Mouse (Mus musculus) kidney, postnatal 36 days (tissue): ENCODE data around the gene Abraxas2.

Source experiments
- DNase-seq, 2 experiments: peaks; one replicate each; pipeline ENCODE4 v3.0.0; 2021 to 2022; ENCODE audit warnings: mixed read lengths in 2 of 2

The Abraxas2 gene

DNA sequence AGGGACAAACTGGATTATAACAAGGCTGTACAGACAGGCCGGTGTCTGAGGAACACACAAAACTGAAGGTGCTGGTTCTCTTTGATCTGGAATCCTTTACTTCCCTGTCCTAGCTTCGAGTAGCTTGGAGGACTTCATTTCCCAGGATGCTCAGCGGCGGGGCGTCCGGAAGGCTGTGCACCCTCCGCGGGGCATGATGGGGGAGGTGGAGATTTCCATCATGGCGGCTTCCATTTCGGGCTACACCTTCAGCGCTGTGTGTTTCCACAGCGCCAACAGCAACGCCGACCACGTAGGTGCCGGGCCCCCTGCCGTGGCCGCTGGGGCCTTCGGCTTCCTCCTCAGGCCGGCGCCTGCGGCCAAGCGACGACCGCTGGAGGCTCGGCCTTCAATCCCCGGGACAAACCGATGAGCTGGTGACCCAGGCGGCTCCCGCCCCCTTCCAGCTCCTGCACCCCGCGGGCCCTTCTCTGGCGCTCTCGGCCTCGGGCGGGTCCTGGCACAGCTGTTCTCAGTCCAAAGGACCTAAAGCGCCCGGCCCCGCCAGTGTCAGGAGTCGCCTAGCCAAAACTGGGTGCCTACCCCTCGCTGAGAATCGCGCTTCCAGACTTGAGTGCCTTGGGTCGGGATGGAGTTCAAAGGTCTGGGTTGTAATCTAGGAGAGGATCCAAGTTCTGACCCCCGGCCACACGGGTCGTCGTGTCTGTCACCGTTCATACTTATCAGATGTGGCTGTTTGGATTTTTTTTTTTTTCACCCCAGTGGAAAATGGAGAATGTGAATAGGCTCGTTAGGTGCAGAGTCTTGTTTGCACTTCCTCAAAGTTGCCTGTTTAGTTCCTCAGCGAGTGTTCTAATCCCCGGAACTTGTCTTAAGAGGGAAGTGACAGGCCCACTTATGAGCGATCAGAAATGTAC lies at the start of gene Abraxas2:
Gene Abraxas2, plus strand, starts transcription at position 184 of the 917 bp plus-strand sequence.
- DNase-seq: peak; percentile 93 to 97

DNA sequence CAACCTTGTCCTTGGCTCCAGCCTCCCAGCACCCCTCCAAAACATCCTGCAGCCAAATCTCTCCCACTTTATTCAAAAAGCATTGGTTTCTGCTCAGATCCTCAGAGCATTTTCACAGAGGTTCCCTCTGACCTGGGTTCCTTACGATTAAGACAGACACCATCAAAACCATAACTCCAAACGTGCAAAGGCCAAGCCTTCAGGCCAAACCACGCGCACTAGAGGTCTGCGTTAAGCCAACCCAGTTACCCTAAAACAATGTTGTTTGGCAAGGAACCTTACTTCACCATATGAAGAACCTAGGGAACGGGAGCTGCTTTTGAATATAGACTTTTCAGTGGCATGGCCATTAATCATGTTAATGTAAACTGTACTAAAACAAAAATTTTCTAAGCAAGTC lies 49.3 kb upstream of the Abraxas2 start:
- DNase-seq: no peak

DNA sequence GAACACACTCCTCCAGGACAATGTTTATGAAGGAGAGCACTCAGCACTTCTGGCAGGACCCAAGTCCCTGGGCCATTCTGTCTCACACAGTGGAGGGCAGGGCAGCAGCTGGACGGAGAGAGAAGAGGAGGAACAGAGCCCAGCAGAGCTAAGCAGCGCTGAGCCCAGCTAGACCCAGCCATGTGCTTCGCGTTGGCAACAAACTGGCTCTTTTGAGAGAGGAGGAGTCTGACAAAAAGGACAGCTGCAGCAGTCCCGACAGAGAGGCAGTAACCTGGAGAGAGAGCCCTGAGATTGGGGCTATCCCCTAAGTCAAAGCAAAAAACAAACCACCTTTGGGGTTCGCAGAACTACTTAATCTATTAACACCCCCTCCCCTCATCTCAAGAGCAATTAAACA lies 48.7 kb upstream of the Abraxas2 start:
- peak in 1 of 2 experiments; percentile 62 for DNase-seq

DNA sequence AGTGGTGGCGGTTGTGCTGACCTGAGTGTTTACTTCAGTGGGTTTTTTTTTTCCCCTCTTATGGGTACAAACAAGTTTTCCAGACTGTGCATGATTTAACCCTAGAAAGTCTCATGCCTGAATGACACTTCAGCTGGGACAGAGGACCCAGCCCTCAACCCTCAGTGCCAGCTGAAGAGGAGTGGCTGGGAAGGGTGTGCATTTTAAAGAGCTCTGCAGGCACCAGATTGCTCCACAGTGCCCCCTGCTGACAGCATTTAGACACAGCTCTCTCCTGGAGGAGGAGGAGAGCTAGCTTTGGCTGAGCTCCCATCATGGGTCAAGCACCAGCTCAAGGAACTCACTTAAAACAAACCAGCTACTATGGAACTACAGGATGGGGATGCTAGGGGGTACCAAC lies 48.1 kb upstream of the Abraxas2 start:
- peak; percentile 92 to 97 for DNase-seq

DNA sequence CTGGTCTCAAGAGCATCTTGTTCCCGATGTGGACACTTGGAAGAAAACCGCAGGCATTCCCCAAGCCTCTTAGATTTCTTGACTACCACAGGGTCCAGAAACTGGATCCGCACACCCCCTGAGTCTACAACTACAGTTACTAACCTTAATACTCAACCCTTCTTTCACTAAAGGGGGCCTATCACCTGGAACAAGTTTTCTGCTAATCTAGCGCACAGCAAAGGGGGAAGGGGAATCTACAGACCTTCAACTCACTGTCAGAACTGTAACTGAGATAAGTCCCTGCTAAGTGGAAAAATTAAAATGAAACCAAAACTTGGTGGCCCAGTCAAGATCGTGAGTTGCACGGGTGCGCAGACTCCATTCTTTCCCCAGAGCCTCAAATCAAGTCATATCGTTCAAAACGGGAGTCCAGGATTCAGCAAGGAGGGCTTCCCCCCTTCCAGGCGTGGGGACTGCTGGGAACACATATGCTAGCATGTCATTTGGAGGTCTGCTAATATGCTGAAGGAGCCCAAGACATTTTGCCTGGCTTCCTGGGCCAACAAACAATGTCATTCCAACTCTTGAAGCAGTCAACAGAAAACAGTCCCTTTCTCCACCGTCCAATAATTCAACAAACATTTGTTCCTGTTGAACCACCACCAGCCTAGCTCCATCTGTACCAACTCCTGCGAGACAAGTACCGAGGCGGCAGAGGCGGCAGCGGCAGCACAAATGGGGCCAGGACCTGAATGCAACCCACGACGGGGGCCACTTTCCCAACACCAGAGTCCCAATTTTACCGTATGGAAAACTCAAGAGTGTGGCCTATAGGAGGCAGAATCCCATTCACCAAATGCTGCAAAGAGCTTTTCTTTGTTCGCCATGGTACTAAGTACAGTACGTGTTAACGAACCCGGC lies 47.1 kb upstream of the Abraxas2 start:
- DNase-seq: peak in 1 of 2 experiments; percentile 42

DNA sequence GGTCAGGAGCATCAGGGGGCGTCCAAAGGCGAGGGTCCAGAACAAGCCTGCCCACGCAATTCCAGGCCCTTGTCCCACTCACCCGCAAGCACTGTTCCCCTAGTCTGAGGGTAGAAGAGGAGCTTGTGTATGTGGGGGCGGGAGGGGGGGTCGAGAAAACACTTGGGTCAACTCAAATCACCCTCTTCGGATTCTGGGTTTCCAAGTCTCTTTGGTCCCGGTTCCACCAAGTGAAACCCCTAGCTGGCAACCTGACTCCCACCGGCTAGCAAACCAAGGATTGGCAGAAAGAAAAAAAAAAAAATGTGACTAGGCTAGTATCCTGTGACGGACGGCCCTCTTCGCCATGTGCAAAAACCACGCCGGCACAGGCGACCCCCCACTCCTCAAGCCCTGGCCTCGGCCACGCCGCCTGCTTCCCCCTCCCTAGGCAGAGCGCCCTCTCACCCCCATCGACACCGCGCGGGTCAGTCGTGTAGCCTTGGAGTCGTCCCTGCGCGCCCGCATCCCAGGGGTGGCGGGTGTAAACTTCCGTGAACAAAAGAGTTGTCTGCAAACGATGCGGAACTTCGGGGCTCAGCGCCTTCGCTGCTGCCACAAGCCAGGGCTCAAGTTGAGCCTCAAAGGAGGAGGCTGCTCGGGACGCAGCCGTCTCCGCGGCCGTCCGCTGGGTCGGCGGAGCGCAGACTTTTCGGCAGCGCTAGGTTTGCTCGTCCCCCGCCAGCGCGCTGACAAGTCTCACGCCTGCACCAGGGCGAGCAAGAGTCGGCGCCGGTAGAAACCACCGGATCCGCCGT lies 46.2 kb upstream of the Abraxas2 start:
- peak; percentile 39 to 69 for DNase-seq

DNA sequence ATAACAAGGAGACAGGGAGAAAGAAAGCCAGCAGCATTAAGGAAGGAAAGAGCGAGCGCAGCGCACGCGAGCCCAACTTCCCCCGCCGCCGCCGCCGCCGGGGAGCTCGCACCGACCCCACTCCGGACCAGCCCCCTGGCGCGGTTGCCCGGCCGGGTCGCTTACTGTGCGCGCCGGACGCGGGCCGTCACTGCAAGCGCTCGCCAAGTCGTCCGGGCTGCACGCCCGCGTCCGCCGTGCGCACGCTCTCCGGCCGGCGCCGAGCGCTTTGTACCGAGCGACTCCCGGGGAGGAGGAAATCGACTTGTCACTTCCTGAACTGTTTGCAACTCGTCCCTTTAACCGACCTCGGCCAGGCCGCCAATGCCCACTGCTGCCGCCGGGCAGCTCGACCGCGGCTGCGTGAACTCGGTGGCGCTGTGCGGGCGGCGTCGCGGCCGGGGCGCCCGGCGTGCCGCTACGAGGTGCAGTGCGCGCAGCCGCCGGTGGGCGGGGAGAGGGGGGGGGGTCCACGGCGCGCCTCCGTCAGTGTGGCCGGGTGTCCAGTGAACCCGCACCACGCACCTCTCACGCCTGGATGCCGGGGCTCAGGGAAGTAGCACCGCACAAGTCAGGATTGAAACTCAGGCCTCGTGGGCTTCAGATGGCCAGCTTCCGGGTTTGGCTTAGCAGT lies 45.5 kb upstream of the Abraxas2 start, which contains the start of gene Fam53b:
Gene Fam53b, minus strand, starts transcription at position 471 of the 673 bp plus-strand sequence.
- DNase-seq: peak; percentile 75 to 83

DNA sequence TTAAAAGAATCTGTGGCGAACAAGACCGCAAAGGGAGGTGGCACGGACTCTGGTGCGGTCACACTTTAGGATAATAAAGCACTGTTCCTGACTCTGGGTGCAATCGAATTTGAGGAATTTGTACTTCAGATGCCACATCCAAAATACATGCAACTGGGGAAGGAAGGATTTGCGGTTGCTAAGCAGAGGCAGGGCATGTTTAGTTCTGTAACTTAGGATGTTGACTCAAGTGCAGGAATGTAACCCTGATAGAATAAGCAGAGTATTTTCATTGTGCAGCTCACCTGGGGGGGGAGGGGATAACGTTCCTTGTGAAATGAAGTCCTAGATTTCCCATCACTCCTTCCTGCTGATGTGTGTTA lies 45.0 kb upstream of the Abraxas2 start:
- DNase-seq: peak in 1 of 2 experiments; percentile 19

DNA sequence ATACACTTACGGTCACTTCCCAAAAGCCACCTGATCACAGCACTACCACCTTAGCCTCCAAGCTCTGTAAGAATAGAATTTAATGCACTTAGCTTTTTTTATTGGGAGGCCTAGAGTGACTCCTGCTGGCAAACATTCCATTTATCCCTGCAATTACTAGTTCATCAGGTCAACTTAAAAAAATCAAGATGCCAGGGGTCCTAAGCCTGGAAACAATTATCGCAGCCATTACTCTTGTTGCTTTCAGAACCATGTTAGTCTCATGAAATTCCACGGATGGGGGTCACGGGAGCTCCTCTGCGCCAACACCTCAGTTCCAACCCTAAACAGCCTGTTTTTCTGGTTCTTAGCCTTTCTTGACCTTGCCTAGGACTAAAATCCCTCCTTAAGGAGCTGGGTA lies 43.9 kb upstream of the Abraxas2 start:
- peak in 1 of 2 experiments; percentile 22 for DNase-seq

DNA sequence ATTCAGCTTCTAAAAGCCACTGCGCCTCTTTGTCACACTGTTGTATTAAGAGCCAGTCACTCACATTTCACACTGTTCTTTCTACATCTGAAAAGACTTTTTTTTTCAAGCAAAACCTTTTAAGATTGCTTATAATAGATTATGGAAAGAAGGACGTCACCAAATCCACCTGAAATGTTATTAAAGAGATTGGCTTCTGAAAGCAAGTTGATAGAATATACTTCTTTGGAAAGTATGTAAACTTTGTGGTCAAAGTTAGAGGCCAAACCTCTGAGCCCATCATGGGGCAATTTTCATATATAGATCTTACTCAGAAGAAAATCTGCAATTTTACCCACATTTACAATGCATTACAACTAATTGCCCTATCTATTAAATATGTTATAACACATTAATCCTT lies 42.5 kb upstream of the Abraxas2 start:
- DNase-seq: no peak

DNA sequence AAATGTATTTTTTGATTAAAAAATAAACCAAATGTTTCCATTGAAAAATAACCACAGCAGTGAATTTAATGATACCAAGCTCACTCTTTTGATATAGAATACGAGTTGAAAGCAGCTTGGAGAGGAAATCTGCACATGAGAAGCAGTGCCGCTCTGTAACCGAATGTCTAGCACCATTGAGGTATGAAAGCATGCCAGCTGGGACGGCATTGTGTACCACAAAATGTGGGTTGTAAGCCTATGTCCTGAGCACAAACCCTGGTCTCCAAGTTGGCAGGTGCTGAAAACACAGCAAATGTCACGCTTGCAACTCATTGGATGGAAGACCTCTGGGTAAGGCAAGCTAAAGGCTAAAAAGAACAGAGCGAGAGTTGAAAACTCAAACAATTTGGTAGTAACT lies 42.0 kb upstream of the Abraxas2 start:
- no peak for DNase-seq

DNA sequence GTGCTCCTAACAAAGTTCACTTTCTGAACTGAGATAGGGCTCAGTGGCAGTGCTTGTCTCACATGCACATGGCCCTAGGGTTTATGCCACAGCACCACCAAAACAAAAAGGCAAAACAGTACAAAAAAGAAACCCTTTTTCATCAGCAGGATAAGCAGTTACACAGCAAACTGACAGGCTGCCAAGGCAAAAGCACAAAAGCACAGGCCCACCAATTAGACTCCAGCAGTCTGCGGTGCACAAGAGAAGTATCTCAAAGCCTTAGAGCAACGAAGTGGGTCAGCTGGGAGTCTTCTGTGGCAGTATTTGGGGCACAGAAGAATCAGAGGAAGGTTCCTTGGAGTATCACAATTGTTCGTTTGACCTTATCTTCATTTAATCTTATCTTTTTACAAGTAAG lies 38.3 kb upstream of the Abraxas2 start:
- no peak for DNase-seq

DNA sequence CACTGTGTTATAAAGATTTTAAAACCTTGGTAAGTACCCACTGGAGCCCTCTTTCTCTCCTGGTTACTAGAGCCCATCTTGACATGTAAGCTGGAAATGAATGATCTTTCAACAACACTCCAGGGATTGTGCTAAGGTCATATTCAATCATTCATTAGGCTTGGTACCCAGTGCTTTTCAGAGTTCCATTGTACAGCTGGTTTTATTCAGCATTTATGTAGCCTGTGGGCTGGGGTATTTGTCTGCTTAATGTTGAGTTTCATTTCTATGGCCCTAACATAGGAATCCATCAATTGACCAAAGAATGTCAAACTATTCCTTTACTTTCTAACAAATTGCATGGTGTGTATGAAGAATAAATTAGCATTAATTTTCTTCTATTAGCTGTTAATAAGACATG lies 35.2 kb upstream of the Abraxas2 start:
- DNase-seq: no peak

DNA sequence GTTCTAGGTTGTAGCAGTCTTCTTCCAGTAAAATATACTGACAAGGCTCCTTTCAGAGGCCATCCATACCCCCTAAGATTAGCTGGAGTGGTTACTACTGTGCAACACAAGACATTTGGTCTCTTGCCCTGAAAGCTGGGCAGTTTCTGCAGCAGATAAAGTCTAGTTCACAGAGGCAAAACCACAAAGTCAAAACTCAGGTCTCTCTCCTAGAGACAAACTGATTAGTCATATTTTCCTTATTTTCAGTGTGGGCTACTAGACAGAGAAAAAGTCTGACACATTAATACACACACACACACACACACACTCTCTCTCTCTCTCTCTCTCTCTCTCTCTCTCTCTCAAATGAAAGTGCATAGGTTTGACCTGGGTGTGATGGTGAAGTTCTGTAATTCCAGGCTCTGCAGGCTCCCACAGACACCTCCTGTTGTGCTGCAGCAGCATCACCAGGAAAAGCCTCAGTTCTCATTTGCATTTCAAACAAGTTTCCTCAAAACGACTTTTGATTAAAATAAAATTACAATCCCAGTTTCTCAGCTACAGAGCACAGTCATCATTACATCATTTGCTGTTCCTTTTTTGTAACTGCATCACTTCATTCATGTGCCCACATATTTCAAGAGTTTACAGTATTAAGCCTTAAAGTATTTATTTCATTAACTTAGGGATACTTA lies 34.5 kb upstream of the Abraxas2 start:
- no peak for DNase-seq

DNA sequence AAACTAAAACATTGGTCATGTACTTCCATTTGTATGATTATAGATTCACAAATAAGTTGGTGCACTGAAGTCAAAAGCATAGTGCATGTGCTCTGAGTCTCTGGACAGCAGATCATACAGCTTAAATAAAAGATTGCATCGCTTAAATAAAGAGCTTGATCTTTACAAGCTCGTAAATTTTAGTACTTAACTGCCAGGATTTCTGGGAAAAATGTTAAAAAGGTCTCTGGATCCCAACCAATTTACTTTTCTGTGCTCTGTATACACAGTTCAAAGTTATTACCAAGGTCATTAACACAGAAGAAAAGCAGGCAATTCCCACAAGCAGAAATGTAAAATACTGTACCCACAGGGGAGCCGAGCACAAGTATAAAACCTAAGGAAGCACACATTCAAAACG lies 28.1 kb upstream of the Abraxas2 start:
- no peak for DNase-seq

DNA sequence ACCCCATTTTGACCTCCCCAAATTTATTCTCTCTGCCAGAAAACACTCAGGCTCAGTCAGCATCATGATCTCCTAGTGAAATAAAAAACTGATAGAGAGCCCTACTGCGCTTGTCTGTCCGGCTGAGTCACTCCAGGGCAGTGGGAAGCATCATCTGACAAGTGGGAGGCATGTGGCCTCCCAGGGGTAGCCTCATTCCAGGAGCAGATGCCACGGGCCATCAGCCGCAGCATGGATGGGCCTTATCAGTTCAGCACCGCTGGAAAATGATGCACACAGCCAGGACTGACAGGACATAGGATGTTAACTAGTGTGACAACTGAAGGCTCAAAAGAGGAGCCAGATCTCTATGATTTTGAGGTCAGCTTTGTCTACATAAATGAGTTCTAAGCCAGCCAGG lies 17.7 kb upstream of the Abraxas2 start:
- no peak for DNase-seq

DNA sequence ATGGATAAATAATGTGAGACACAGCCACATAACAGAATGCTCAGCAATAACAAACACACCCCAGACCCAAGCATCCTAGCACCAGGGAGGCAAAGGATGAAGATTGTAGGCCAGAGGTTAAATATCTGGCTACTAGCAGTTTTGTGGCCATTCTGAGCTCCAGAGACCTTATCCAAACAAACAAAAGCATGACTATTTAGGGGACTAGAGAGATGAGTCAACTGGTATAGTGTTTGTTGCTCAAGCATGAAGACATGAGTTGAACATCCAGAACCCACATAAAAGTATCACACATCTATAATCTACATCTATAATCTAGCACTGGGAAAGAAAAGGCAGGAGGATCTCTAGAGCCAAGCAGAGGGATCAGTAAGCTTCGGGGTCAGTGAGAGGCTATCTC lies 16.6 kb upstream of the Abraxas2 start:
- no peak for DNase-seq

DNA sequence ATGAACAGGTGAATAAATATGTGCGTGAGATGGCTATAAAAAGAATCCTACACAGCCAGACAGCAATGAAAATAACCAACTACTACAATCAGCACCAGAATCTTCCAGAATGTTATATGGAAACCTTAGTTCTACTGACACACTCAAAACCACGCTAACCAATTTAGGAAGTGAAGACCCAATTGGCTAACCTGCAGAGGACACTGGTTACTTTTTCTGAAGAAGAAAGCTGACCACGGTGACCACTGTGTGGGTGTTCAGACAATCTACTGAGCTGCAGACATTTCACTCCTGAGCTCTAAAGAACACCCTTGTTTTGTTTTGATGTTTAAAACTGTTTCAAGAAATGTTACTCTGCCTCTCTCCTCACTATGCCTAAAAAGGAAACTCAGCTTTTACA lies 15.9 kb upstream of the Abraxas2 start:
- no peak for DNase-seq

DNA sequence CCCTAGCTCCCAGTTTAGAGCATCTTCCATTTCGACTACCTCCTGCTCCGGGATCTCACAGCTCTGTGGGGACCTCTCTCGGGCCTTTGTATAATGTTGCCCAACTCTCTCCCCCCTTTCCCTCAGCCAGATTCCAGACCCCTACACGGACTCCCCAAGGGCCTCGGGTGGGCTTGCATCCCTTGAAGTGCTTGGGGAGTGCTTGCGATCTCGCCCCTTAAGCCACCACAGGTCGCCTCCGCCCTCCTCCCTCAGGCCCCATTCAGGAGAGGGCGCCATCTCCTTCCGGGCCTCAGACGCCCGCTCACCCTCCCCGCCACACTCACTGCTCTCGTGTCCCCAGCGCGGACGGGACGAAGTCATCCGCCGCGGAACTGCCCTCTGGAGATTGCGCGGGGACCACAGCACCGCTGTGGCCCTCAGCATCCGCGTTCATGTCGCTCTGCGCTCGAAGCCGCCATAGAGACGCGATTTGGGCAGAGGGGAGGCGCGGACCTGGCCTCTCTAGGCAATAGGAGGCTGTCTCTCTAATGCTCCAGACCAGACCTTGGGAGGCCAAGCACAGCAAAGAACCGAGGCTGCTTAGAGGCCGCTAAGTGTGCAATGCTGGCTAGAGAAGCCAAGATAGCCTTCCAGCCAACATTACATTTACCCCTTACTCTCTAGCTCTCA lies 6.7 kb upstream of the Abraxas2 start, which contains the start of gene Eef1akmt2:
Gene Eef1akmt2, minus strand, starts transcription at position 501 of the 672 bp plus-strand sequence.
- peak; percentile 85 to 88 for DNase-seq

DNA sequence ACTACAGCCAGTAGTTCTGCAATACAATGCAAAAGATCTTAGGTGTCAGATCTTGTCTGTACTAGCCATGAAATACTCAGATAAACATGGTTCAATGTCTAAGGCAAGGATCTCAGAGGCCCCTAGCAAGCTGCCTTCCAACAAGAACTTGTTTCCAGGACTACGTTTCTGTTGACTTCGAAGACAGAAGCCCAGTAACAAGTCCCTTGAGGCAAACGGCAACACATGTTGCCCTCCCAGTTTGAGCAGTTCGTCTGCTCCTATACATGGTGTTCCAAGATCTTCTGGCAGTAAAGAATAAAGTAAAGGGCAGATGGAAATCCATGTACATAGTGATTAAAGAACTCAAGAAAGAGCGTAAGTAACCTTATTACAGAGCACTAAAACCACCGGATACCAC lies 5.7 kb upstream of the Abraxas2 start:
- no peak for DNase-seq

DNA sequence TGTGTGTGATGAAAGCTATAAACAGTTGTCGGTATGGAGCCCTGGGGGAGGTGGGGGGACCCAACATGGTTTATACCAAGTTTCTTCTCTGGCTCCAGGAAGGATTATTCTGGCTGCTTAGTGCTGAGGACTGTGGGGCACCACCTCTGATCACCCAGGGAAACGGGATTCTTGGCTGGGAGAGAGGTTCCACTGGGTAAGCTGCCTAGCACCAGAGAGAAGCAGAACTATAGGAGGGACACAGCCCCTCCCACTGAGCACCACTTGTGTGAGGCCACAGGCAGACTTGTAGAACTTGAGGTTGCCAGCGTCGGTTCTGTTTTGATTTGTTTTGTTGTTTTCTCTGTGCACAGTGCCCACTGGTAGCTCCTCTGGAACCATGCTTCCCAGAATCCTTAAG lies 5.1 kb upstream of the Abraxas2 start:
- no peak for DNase-seq
